Mouse (Mus musculus): ENCODE measurements around the gene Smco1. TPM values are rescaled to one million over a fixed set of nuclear protein-coding genes. Genes with fewer than 3 reads are reported as not detected.

The Smco1 gene
- total RNA-seq, 2 experiments from 2014 or later: not detected

DNA sequence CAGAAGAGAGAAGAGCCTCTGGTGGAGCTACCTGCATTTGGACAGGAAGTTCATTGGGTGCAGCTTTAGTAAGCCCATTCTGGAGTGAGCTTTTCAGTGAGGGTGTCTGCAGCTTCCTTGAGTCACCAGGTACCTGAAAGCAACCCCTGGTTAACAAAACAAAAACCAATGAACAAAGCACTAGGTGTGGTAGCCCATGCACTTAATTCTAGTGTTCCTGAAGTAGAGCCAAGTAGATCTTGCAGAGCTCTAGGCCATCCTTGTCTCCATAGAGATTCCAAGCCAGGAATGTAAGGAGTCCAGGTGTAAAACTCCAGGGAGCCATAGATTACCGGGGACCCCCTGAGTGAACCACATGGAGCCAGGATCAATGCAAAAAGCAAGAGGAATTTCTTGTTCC, 31.8 kb downstream of the Smco1 start:
- no peak for ATAC-seq (replicated peaks; ENCODE audit: low FRiP score, low TSS enrichment, poor library complexity, severe bottlenecking)

DNA sequence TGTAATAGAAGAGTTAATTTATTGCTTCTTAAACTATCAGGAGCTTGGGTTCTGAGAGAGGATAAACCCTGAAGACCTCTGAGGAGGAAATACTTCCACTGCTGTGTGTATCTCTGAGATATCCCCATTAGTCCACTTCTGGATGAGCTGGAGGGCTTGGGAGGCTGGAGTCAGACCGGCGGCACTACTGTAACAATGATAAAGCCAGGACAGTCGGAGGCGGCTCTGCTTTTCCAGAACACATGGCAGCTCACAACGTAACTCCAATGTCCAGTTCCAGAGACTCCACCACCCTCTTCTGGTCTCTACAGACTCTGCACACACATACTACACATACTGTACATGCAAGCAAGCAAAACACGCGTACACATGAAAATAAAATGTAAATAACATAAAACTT, 32.6 kb downstream of the Smco1 start:
- no peak for ATAC-seq (replicated peaks; ENCODE audit: low FRiP score, low TSS enrichment, poor library complexity, severe bottlenecking)

DNA sequence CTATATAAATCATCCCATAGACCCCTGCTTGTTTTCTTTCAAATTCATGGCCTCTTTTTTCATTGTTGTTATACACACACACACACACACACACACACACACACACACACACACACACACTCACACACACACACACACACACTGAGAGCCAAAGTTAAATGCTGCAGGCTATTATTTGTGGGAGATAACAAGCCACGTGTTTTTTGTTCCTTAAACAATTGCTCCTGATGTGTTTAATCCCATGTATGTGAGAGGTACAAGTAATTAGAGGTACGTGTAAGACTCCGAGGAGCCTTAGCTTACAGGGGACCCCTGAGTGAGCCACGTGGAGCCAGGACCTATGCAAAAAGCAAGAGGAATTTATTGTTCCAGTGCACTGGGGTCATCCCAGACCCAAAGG, 40.7 kb downstream of the Smco1 start:
- ATAC-seq (replicated peaks; ENCODE audit: low FRiP score, low TSS enrichment, poor library complexity, severe bottlenecking): no peak

DNA sequence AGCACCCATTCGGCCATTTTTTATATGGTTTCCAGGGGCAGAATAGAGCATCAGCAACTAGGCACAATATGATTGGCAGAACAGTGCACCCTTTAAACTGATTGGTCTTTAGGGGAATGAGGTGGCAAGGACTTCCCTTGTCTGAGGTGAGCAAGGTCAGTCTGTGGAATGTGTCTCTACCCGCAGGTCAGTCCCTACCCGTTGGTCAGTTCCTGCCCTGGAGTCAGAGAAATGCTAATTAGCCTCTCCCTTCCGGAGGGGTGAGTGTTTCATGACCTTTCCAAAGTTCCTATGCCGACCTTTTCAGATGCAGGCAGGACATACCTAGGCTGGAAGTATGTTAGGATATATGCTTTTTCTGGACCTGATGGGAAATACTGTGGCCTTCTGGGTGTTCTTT, 41.1 kb downstream of the Smco1 start:
- no peak for ATAC-seq (replicated peaks; ENCODE audit: low FRiP score, low TSS enrichment, poor library complexity, severe bottlenecking)

DNA sequence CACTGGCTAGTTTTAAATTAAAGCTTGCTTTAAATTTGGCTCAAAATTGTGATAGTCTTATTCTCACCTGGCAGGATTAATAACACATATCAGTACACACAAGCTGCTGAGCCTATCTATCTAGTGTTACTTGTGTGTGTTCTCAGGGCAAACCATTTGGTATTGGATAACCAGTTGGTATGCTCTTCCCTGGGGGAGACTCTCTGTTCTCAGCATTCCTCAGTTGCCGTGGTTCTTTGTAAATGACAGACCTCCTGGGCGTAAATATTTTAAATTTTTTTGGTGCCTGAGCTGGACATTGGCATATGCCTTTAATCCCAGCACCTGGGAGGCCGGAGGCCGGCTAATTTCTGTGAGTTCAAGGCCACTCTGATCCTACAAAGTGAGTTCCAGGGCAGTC, 41.6 kb downstream of the Smco1 start:
- ATAC-seq (replicated peaks; ENCODE audit: low FRiP score, low TSS enrichment, poor library complexity, severe bottlenecking): no peak

DNA sequence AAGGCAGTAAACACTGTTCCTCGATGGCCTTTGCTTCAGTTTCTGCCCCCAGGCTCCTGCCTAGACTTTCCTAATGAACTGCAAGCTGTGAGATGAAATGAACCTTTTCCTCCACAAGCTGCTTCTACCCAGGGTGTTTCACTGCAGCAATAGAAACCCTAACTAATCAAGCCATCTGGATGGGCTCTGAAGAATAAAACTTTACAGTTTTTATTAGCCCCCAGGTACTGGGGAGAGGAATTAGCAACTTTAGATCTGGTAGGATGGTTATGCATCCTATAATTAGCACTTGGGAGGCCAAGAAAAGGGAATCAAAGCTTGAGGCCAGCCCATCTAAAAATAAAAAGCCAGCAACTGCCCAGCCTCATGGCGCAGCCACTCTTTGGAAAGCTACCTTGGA, 45.3 kb downstream of the Smco1 start:
- no peak for ATAC-seq (replicated peaks; ENCODE audit: low FRiP score, low TSS enrichment, poor library complexity, severe bottlenecking)

DNA sequence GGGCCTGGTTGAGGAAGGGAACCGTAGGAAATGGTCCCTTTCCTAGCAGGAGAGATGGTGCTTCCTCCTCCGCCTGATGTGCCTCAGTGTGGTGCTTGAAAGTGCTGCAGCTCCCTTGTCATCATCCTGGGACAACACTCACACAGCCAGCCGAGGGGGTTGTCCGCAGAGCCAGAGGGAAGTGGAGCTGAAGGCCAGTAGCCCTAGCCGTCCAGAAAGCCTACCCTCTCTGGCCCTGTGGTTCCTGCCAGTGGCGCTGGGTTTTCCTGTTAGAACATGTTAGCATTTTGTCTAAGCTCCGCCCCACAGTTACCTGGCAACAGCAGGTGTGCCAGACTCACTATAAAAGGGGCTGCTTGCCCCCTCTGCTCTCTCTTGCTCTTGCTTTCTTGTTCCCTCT, 52.7 kb downstream of the Smco1 start:
- no peak for ATAC-seq (replicated peaks; ENCODE audit: low FRiP score, low TSS enrichment, poor library complexity, severe bottlenecking)

Other genes starting within 250 kb of the Smco1 start
- gene Pak2, start 192.1 kb upstream of the Smco1 start, total RNA-seq (2014; fragmentation: Nextera tagmentation): 29.9 and 48.9 TPM in 2 replicates
- 39.2 and 44.8 TPM in 2 replicates for gene Pak2, start 192.1 kb upstream of the Smco1 start, total RNA-seq (2017)
- 31.9 and 53.7 TPM in 2 replicates for gene Pigx, start 171.7 kb upstream of the Smco1 start, total RNA-seq (2014; fragmentation: Nextera tagmentation)
- gene Pigx, start 171.7 kb upstream of the Smco1 start, total RNA-seq (2017): 24.8 and 43.2 TPM in 2 replicates
- gene Cep19, start 171.7 kb upstream of the Smco1 start, total RNA-seq (2014; fragmentation: Nextera tagmentation): 8.0 and 11.6 TPM in 2 replicates
- gene Cep19, start 171.7 kb upstream of the Smco1 start, total RNA-seq (2017): 11.7 and 19.5 TPM in 2 replicates
- 40.4 and 53.3 TPM in 2 replicates for gene Nrros, start 105.9 kb upstream of the Smco1 start, total RNA-seq (2014; fragmentation: Nextera tagmentation)
- gene Nrros, start 105.9 kb upstream of the Smco1 start, total RNA-seq (2017): 33.4 and 40.3 TPM in 2 replicates
- gene Bex6, start 91.6 kb upstream of the Smco1 start, total RNA-seq (2014; fragmentation: Nextera tagmentation): 0.81 TPM in 1 of 2 replicates, not detected in the other
- gene Bex6, start 91.6 kb upstream of the Smco1 start, total RNA-seq (2017): 3.6 TPM in 1 of 2 replicates, not detected in the other
- 17.3 and 20.0 TPM in 2 replicates for gene Fbxo45, start 24.3 kb upstream of the Smco1 start, total RNA-seq (2014; fragmentation: Nextera tagmentation)
- gene Fbxo45, start 24.3 kb upstream of the Smco1 start, total RNA-seq (2017): 19.4 and 26.9 TPM in 2 replicates
- gene Wdr53, start 24.2 kb upstream of the Smco1 start, total RNA-seq (2014; fragmentation: Nextera tagmentation): 11.8 and 17.1 TPM in 2 replicates
- gene Wdr53, start 24.2 kb upstream of the Smco1 start, total RNA-seq (2017): 15.9 and 21.6 TPM in 2 replicates
- 23.4 and 23.8 TPM in 2 replicates for gene Rnf168, start 6.0 kb downstream of the Smco1 start, total RNA-seq (2014; fragmentation: Nextera tagmentation)
- 44.0 and 60.6 TPM in 2 replicates for gene Rnf168, start 6.0 kb downstream of the Smco1 start, total RNA-seq (2017)
- gene Ubxn7, start 60.8 kb downstream of the Smco1 start, total RNA-seq (2014; fragmentation: Nextera tagmentation): 22.2 and 29.3 TPM in 2 replicates
- gene Ubxn7, start 60.8 kb downstream of the Smco1 start, total RNA-seq (2017): 32.3 and 32.7 TPM in 2 replicates
- gene Tm4sf19, start 129.0 kb downstream of the Smco1 start, total RNA-seq (2014; fragmentation: Nextera tagmentation): not detected in 2 replicates
- not detected in 2 replicates for gene Tm4sf19, start 129.0 kb downstream of the Smco1 start, total RNA-seq (2017)
- 7.1 and 11.1 TPM in 2 replicates for gene Tctex1d2, start 148.2 kb downstream of the Smco1 start, total RNA-seq (2014; fragmentation: Nextera tagmentation)
- gene Tctex1d2, start 148.2 kb downstream of the Smco1 start, total RNA-seq (2017): 14.3 and 17.2 TPM in 2 replicates
- gene Pcyt1a, start 159.5 kb downstream of the Smco1 start, total RNA-seq (2014; fragmentation: Nextera tagmentation): 68.8 and 73.7 TPM in 2 replicates
- gene Pcyt1a, start 159.5 kb downstream of the Smco1 start, total RNA-seq (2017): 69.0 and 78.2 TPM in 2 replicates
- gene Slc51a, start 216.4 kb downstream of the Smco1 start, total RNA-seq (2014; fragmentation: Nextera tagmentation): 2.7 TPM in 1 of 2 replicates, not detected in the other
- gene Slc51a, start 216.4 kb downstream of the Smco1 start, total RNA-seq (2017): 0.53 and 1.3 TPM in 2 replicates
- 1.2 TPM in 1 of 2 replicates, not detected in the other for gene Zdhhc19, start 224.8 kb downstream of the Smco1 start, total RNA-seq (2014; fragmentation: Nextera tagmentation)
- gene Zdhhc19, start 224.8 kb downstream of the Smco1 start, total RNA-seq (2017): not detected in 2 replicates